In the genomic region with DNA sequence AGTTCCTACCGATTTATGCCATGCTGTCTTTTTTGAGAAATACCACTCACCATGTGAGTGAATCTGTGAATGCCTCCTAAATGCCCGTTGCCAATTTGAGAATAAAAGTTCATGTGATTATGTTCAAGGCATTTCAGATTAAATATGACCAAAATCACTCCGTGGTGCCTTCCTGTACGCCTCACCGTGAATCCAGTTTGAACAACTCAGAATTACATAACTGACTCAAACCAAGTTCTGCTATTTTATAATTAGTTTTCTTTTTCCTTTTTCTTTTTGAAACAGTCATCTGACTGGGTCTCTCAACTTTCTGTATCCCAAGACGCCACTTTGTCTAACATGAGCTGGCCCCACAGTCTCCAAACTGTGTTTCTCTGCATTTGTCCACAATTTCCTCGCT, we compare ENCODE assay signal across 28 mouse cellular contexts. TPM values are rescaled to one million over a fixed set of nuclear protein-coding genes. Genes with fewer than 3 reads are reported as not detected.
DNase-seq lines count a peak whose midpoint lies in the region; ATAC-seq and TF ChIP-seq lines count a peak whose summit lies in the region.
"Had no signal": no experiment of that assay in that cellular context is flagged by ENCODE, and none has a peak within 500 bp of the region (broad histone marks: within the 10 kb centered on the region; RNA-seq: fewer than 3 reads in every experiment).

No protein-coding gene starts in this region.

- peak overlapping the region; percentile 45; the same call in 1 of the 2 replicates for H3K27ac ChIP-seq in liver, postnatal 0 days (ENCODE audit: low read depth)
- H3K27ac ChIP-seq in liver, embryonic 12.5 days = no peak overlapping the region
- no peak overlapping the region for H3K27ac ChIP-seq in forebrain, embryonic 11.5 days (ENCODE audit: low read depth, low read length)
- H3K27ac ChIP-seq: embryonic facial prominence, embryonic 12.5 days; embryonic facial prominence, embryonic 15.5 days; forebrain, embryonic 12.5 days; forebrain, embryonic 15.5 days; heart, adult 2 months; heart, embryonic 10.5 days; heart, embryonic 13.5 days; hindbrain, embryonic 10.5 days; hindbrain, embryonic 13.5 days had no signal

- TF ChIP-seq CTCF in liver, postnatal 0 days (IDR thresholded peaks at IDR 0.05; ENCODE audit: low read depth) = no peak

- ATAC-seq in liver, postnatal 0 days = no peak
- no peak for ATAC-seq in liver, embryonic 12.5 days
- ATAC-seq in granulocyte monocyte progenitor cell, adult 5-6 weeks (replicated peaks; ENCODE audit: poor library complexity, severe bottlenecking) = peak; percentile 54
- peak; percentile 67 for ATAC-seq in megakaryocyte, adult 5-6 weeks (ENCODE audit: poor library complexity, severe bottlenecking)
- no peak for ATAC-seq in forebrain, embryonic 11.5 days (replicated peaks; ENCODE audit: low FRiP score)
- ATAC-seq: forebrain, embryonic 15.5 days; hindbrain, embryonic 16.5 days; Patski had no signal

- H3K4me1 ChIP-seq in liver, postnatal 0 days (ENCODE audit: insufficient read depth) = no peaks in the 10 kb centered on the region
- H3K4me1 ChIP-seq in liver, embryonic 12.5 days = no peaks in the 10 kb centered on the region
- H3K4me1 ChIP-seq in forebrain, embryonic 11.5 days (replicated peaks; ENCODE audit: control insufficient read depth, insufficient read depth, low read length) = no peaks in the 10 kb centered on the region
- H3K4me1 ChIP-seq: embryonic facial prominence, embryonic 12.5 days; embryonic facial prominence, embryonic 15.5 days; forebrain, embryonic 12.5 days; forebrain, embryonic 15.5 days; heart, embryonic 10.5 days; heart, embryonic 13.5 days; hindbrain, embryonic 10.5 days; hindbrain, embryonic 13.5 days had no signal

- no peak overlapping the region for H3K9ac ChIP-seq in liver, postnatal 0 days (replicated peaks)
- H3K9ac ChIP-seq in liver, embryonic 12.5 days = no peak overlapping the region
- H3K9ac ChIP-seq in forebrain, embryonic 11.5 days (ENCODE audit: low read length) = no peak overlapping the region
- H3K9ac ChIP-seq: embryonic facial prominence, embryonic 12.5 days; embryonic facial prominence, embryonic 15.5 days; forebrain, embryonic 12.5 days; forebrain, embryonic 15.5 days; heart, embryonic 13.5 days; hindbrain, embryonic 13.5 days had no signal

- WGBS in liver, postnatal 0 days (ENCODE audit: insufficient replicate concordance) = 62% methylated on average over 7 of the region's 7 CpGs
- WGBS in liver, embryonic 12.5 days (ENCODE audit: insufficient replicate concordance) = 71% methylated on average over 7 of the region's 7 CpGs
- WGBS in forebrain, embryonic 11.5 days = 92% methylated on average over 7 of the region's 7 CpGs

- no peaks in the 10 kb centered on the region for H3K36me3 ChIP-seq in liver, postnatal 0 days (replicated peaks; ENCODE audit: insufficient read depth, low read length)
- no peaks in the 10 kb centered on the region for H3K36me3 ChIP-seq in liver, embryonic 12.5 days
- H3K36me3 ChIP-seq in forebrain, embryonic 11.5 days (ENCODE audit: control insufficient read depth, insufficient read depth, low read length) = no peaks in the 10 kb centered on the region
- H3K36me3 ChIP-seq: embryonic facial prominence, embryonic 12.5 days; embryonic facial prominence, embryonic 15.5 days; forebrain, embryonic 12.5 days; forebrain, embryonic 15.5 days; G1E; heart, embryonic 10.5 days; heart, embryonic 13.5 days; hindbrain, embryonic 10.5 days; hindbrain, embryonic 13.5 days had no signal

- no peak for TF ChIP-seq EP300 in liver, postnatal 0 days (IDR thresholded peaks at IDR 0.05; ENCODE audit: low read depth)

- H3K4me3 ChIP-seq in liver, postnatal 0 days (ENCODE audit: low read depth, low read length) = no peak overlapping the region
- no peak overlapping the region for H3K4me3 ChIP-seq in liver, embryonic 12.5 days
- no peak overlapping the region for H3K4me3 ChIP-seq in forebrain, embryonic 11.5 days (ENCODE audit: low read depth, low read length)
- H3K4me3 ChIP-seq: embryonic facial prominence, embryonic 12.5 days; embryonic facial prominence, embryonic 15.5 days; forebrain, embryonic 12.5 days; forebrain, embryonic 15.5 days; heart, adult 2 months; heart, embryonic 10.5 days; heart, embryonic 13.5 days; hindbrain, embryonic 10.5 days; hindbrain, embryonic 13.5 days had no signal

- DNase-seq in liver, postnatal 0 days = no peak
- DNase-seq in thymus, postnatal 10 days (ENCODE audit: low spot score in 2 of 2) = no peak
- no peak for DNase-seq in forebrain, embryonic 11.5 days (ENCODE audit: low spot score)
- no peak for DNase-seq in left cerebral cortex, adult 11 months (ENCODE audit: low spot score)
- DNase-seq: adrenal gland, postnatal 10 days; B cell, adult 2 months; cerebellum, adult 18-20 months; cerebellum, adult 9-10 months; cerebellum, postnatal 14 days; gastrocnemius, postnatal 25 days; heart, adult 2 months; heart, postnatal 14 days had no signal

- no peaks in the 10 kb centered on the region for H3K27me3 ChIP-seq in liver, postnatal 0 days (ENCODE audit: insufficient read depth, low read length)
- no peaks in the 10 kb centered on the region for H3K27me3 ChIP-seq in liver, embryonic 12.5 days (replicated peaks)
- H3K27me3 ChIP-seq in forebrain, embryonic 11.5 days (ENCODE audit: control insufficient read depth, insufficient read depth, low read length) = no peaks in the 10 kb centered on the region
- H3K27me3 ChIP-seq: CH12.LX; embryonic facial prominence, embryonic 12.5 days; embryonic facial prominence, embryonic 15.5 days; forebrain, embryonic 12.5 days; forebrain, embryonic 15.5 days; heart, embryonic 13.5 days; hindbrain, embryonic 13.5 days had no signal

- H3K4me2 ChIP-seq in liver, postnatal 0 days (ENCODE audit: low read depth, low read length) = no peak overlapping the region
- H3K4me2 ChIP-seq in liver, embryonic 12.5 days = no peak overlapping the region
- H3K4me2 ChIP-seq in forebrain, embryonic 11.5 days (ENCODE audit: low read depth, low read length, severe bottlenecking) = no peak overlapping the region
- H3K4me2 ChIP-seq: embryonic facial prominence, embryonic 12.5 days; embryonic facial prominence, embryonic 15.5 days; forebrain, embryonic 12.5 days; forebrain, embryonic 15.5 days; heart, embryonic 13.5 days; hindbrain, embryonic 13.5 days had no signal

- no peaks in the 10 kb centered on the region for H3K9me3 ChIP-seq in liver, postnatal 0 days (ENCODE audit: low read length)
- H3K9me3 ChIP-seq in liver, embryonic 12.5 days (replicated peaks) = no peaks in the 10 kb centered on the region
- H3K9me3 ChIP-seq in forebrain, embryonic 11.5 days (ENCODE audit: control insufficient read depth, low read length) = no peaks in the 10 kb centered on the region
- H3K9me3 ChIP-seq: embryonic facial prominence, embryonic 12.5 days; embryonic facial prominence, embryonic 15.5 days; forebrain, embryonic 12.5 days; forebrain, embryonic 15.5 days; G1E; heart, embryonic 10.5 days; heart, embryonic 13.5 days; hindbrain, embryonic 10.5 days; hindbrain, embryonic 13.5 days had no signal

RNA-seq across cellular contexts. Expression of a gene that starts 43.1 kb away (rescaled TPM):
- polyA plus RNA-seq in liver, postnatal 0 days (2015; fragmentation: Nextera tagmentation; extraction: Ambion mirVana) = 0.78 and 0.81 TPM in 2 replicates
- 0.26 and 0.29 TPM in 2 replicates for polyA plus RNA-seq in liver, embryonic 12.5 days (2016; fragmentation: Nextera tagmentation; extraction: Ambion mirVana)
- 1.7 and 2.9 TPM in 2 replicates for total RNA-seq in granulocyte monocyte progenitor cell, adult 5-6 weeks (2014; fragmentation: Nextera tagmentation)
- 0.21 and 2.0 TPM in 2 replicates for total RNA-seq in granulocyte monocyte progenitor cell, adult 5-6 weeks (2017)
- total RNA-seq in megakaryocyte, adult 5-6 weeks (2015) = 0.27 and 1.4 TPM in 2 replicates
- total RNA-seq in megakaryocyte, adult 5-6 weeks (2017) = 0.40 and 0.53 TPM in 2 replicates
- 0.07 and 0.16 TPM in 2 replicates for polyA plus RNA-seq in forebrain, embryonic 11.5 days (2014; fragmentation: Nextera tagmentation; extraction: Ambion mirVana)
- total RNA-seq: CH12.LX; gastrocnemius, adult 8-10 months; gastrocnemius, postnatal 25 days had no signal
- polyA plus RNA-seq: G1E, Patski had no signal

Comparison
In these comparisons a context has a peak if more than half of its experiments do, and no peak if none do; other contexts are left out.
1. ATAC-seq: peak in granulocyte monocyte progenitor cell, adult 5-6 weeks (single experiment) and megakaryocyte, adult 5-6 weeks (single experiment); none in liver, postnatal 0 days (single experiment), liver, embryonic 12.5 days (single experiment) and forebrain, embryonic 11.5 days (single experiment).